Mouse (Mus musculus) kidney, adult 2 months (tissue): ENCODE measurements around the gene Lmo7.

Experiments used
- CTCF ChIP-seq: fragments of 200-500 bp; conservative IDR thresholded peaks from 2 replicates; pipeline ENCODE4 v1.5.1; 2011; ENCODE audit warnings: low read depth, mild to moderate bottlenecking, control low read depth, low read length, moderate library complexity, mixed read lengths; ENCODE audit not compliant: insufficient read depth, insufficient read length
- POLR2A ChIP-seq: fragments of 200-500 bp; IDR thresholded peaks from one replicate; pipeline ENCODE4 v1.6.1; 2011; ENCODE audit warnings: low read depth, low read length, control low read depth

GRCm38 (mm10) chr14:101847520-101847919, 117.8 kb downstream of the Lmo7 start:
- TF ChIP-seq CTCF, result no peak
- no peak for TF ChIP-seq POLR2A
